Mouse (Mus musculus) limb, embryonic 12.5 days (tissue): ENCODE data around the gene Agrp. TPM values are rescaled to one million over a fixed set of nuclear protein-coding genes. Genes with fewer than 3 reads are reported as not detected.

Source experiments
- ATAC-seq: fragments of 200-750 bp; cut with Nextera tagmentation; 2 replicates; pipeline ENCODE4 v1.8.0; 2017; ENCODE audit warnings: low read depth, moderate TSS enrichment; ENCODE audit not compliant: insufficient number of reproducible peaks, insufficient read depth, low FRiP score, low TSS enrichment
- H3K27ac ChIP-seq: fragments of 300-500 bp; sonication (generic); 2 replicates; pipeline ENCODE4 v1.5.1; 2016; ENCODE audit warnings: mild to moderate bottlenecking, moderate library complexity
- H3K27me3 ChIP-seq: fragments of 300-500 bp; sonication (generic); 2 replicates; pipeline ENCODE4 v1.6.1; 2016; ENCODE audit warnings: mild to moderate bottlenecking, moderate library complexity
- H3K36me3 ChIP-seq: fragments of 300-500 bp; sonication (generic); 2 replicates; pipeline ENCODE4 v1.6.1; 2016; ENCODE audit warnings: mild to moderate bottlenecking, moderate library complexity
- H3K4me1 ChIP-seq: fragments of 300-500 bp; sonication (generic); replicated peaks from 2 replicates; pipeline ENCODE4 v1.6.1; 2016
- H3K4me2 ChIP-seq: fragments of 300-500 bp; sonication (generic); 2 replicates; pipeline ENCODE4 v1.6.1; 2016; ENCODE audit warnings: mild to moderate bottlenecking, moderate library complexity
- H3K4me3 ChIP-seq: fragments of 300-500 bp; sonication (generic); replicated peaks from 2 replicates; pipeline ENCODE4 v1.5.1; 2016; ENCODE audit warnings: mild to moderate bottlenecking
- H3K9ac ChIP-seq: fragments of 300-500 bp; sonication (generic); replicated peaks from 2 replicates; pipeline ENCODE4 v1.6.1; 2016; ENCODE audit warnings: mild to moderate bottlenecking, moderate library complexity
- H3K9me3 ChIP-seq: fragments of 300-500 bp; sonication (generic); 2 replicates; pipeline ENCODE4 v1.6.1; 2016; ENCODE audit warnings: mild to moderate bottlenecking, moderate library complexity
- WGBS: fragments of 180-500 bp; shearing (Covaris S2); methylation state at CpG from one replicate; pipeline ENCODE4 v1.1.7; 2016; 5-methylcytosine and 5-hydroxymethylcytosine counted together
- polyA plus RNA-seq: library from polyadenylated mRNA; unstranded; fragments of >200 nt; fragmentation: Nextera tagmentation; extraction: Ambion mirVana; gene quantifications from 2 replicates; pipeline ENCODE4 v1.2.1, GENCODE M21; 2016

Agrp gene
- polyA plus RNA-seq, 1 experiment from 2014 or later: 0.97 TPM

DNA sequence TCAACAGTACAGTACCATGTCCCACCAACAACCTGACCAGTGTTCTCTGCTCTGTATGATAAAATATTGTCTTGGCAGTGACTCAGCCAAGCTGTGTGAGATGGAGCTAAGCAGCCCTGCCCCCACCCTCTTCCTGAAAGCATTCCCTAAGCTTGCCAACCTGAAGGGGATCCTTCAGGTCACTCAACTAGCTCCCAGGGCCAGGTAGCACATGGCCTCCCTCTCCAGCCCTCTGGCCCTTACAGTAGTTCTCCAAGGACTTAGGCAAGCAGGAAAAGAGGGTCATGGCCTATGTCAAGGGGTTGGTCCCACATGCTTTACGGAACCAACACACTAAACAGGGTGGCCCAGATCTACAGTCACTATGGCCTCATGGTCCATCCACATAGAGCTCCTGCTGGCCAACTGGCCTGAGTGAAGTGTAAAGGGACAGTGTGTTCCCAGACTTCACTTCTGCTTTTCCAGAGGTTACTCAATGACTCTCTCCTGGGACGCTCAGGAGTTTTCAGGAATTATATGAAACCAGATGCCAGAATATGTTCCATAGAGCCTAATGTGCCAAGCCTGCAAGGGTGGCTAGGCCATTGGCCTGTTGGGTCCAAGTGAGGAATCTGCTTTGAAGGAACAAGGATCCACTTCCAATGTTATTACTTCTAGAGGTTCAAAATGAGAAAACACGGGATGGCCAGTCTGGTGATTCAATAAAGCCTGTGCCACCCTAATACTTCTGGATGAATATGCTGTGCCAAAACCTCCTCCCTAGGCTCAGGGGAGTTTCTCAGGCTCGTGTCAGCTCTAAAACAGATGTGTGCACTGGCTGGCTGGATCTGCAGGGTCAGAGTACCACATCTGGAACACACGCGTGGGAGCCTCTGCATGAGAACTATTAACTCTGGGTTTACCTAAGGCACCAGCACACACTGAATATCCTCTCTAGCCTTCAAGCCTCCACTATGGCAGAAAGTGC is 90.5 kb downstream of the Agrp start:
- 58% methylated on average over 6 of the region's 6 CpGs for WGBS
- Histone ChIP-seq H3K27ac (no peak overlapping the region; the same call in 1 of the 2 replicates), H3K4me2 (no peak overlapping the region), H3K27me3 (no peaks in the 10 kb centered on the region), H3K4me3 (no peak overlapping the region), H3K36me3 (peaks cover 5% of the 10 kb centered on the region; the same call in 1 of the 2 replicates), H3K4me1 (peaks cover 15% of the 10 kb centered on the region), H3K9ac (no peak overlapping the region), H3K9me3 (no peaks in the 10 kb centered on the region)
- ATAC-seq: no peak

- WGBS: 82% methylated on average over 3 of the region's 3 CpGs
- Histone ChIP-seq H3K9me3 (no peaks in the 10 kb centered on the region), H3K9ac (no peak overlapping the region), H3K36me3 (peaks cover 6% of the 10 kb centered on the region; the same call in 1 of the 2 replicates), H3K4me2 (no peak overlapping the region), H3K27me3 (no peaks in the 10 kb centered on the region), H3K4me3 (no peak overlapping the region), H3K27ac (no peak overlapping the region), H3K4me1 (peaks cover 15% of the 10 kb centered on the region)
- ATAC-seq: no peak
Observed at GRCm38 (mm10) chr8:105545249-105545648, 91.9 kb downstream of the Agrp start.

GRCm38 (mm10) chr8:105544544-105545205 is 92.5 kb downstream of the Agrp start:
- 57% methylated on average over 7 of the region's 7 CpGs for WGBS
- Histone ChIP-seq H3K9me3 (no peaks in the 10 kb centered on the region), H3K4me3 (no peak overlapping the region), H3K27ac (no peak overlapping the region), H3K4me1 (peaks cover 15% of the 10 kb centered on the region), H3K9ac (no peak overlapping the region), H3K4me2 (no peak overlapping the region), H3K27me3 (no peaks in the 10 kb centered on the region), H3K36me3 (peaks cover 6% of the 10 kb centered on the region; the same call in 1 of the 2 replicates)
- no peak for ATAC-seq

- no peak overlapping the region for H3K4me2 ChIP-seq
Observed at GRCm38 (mm10) chr8:105543703-105544102, 93.5 kb downstream of the Agrp start.

DNA sequence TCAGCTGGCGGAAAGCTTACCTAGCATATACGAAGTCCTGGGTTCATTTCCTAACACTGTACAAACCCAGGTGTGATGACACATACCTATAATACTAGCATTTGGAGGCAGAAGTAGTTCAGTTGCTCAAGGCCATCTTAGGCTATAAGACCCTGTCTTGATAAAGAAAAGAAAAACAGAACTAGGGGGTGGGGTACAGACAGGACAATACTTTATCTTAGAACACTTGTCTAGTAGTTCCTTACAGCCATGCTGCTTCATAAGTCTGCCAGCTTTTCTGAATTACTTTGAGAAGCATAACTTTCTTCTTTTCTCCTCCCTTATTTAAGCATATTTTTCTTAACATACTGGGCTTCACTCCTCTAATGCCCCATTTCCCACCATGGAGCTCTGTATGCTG is 94.4 kb downstream of the Agrp start:
- Histone ChIP-seq H3K4me1 (peaks cover 15% of the 10 kb centered on the region), H3K9me3 (no peaks in the 10 kb centered on the region), H3K9ac (no peak overlapping the region), H3K27me3 (no peaks in the 10 kb centered on the region), H3K4me3 (no peak overlapping the region), H3K27ac (no peak overlapping the region), H3K36me3 (peaks cover 23% of the 10 kb centered on the region), H3K4me2 (no peak overlapping the region)
- 90% methylated on average over 2 of the region's 2 CpGs for WGBS
- no peak for ATAC-seq

More at GRCm38 (mm10) chr8:105543703-105544102, 93.5 kb downstream of the Agrp start:
- H3K4me1 ChIP-seq: peaks cover 15% of the 10 kb centered on the region
- no peak for ATAC-seq
- 51% methylated on average over 1 of the region's 1 CpGs for WGBS
- H3K4me3 ChIP-seq: no peak overlapping the region
- H3K27me3 ChIP-seq: no peaks in the 10 kb centered on the region
- no peak overlapping the region for H3K9ac ChIP-seq
- H3K36me3 ChIP-seq: peaks cover 14% of the 10 kb centered on the region; the same call in 1 of the 2 replicates
- H3K27ac ChIP-seq: no peak overlapping the region
- no peaks in the 10 kb centered on the region for H3K9me3 ChIP-seq

GRCm38 (mm10) chr8:105542032-105542656 is 95.0 kb downstream of the Agrp start:
- H3K4me3 ChIP-seq: no peak overlapping the region
- peaks cover 30% of the 10 kb centered on the region for H3K36me3 ChIP-seq
- no peaks in the 10 kb centered on the region for H3K27me3 ChIP-seq
- H3K27ac ChIP-seq: no peak overlapping the region
- H3K4me1 ChIP-seq: peaks cover 13% of the 10 kb centered on the region
- H3K4me2 ChIP-seq: no peak overlapping the region
- ATAC-seq: no peak
- no peak overlapping the region for H3K9ac ChIP-seq
- H3K9me3 ChIP-seq: no peaks in the 10 kb centered on the region
- WGBS: 85% methylated on average over 3 of the region's 3 CpGs

DNA sequence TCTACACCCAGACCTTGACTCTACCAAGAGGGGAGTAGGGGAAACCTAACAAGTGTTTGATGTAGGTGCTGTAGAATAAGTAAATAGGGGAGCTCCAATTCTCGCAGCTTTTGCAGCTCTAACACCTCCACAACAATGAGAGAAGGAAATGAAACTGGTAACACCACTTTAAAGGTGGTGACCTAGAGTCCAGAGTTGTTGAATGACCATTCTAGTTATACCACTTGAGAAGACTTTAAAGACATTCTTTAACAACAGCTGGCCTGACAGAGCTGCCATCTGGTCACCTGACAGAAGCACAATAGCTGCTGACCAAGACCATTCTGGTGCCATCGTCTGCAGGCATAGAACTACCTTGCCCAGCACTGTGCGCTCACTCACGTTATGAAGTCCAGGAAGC is 98.3 kb downstream of the Agrp start:
- H3K4me2 ChIP-seq: no peak overlapping the region
- no peak overlapping the region for H3K27ac ChIP-seq
- WGBS: 84% methylated on average over 4 of the region's 4 CpGs
- H3K9me3 ChIP-seq: no peaks in the 10 kb centered on the region
- H3K9ac ChIP-seq: no peak overlapping the region
- no peak for ATAC-seq
- H3K4me3 ChIP-seq: no peak overlapping the region
- H3K36me3 ChIP-seq: peaks cover 50% of the 10 kb centered on the region
- H3K27me3 ChIP-seq: no peaks in the 10 kb centered on the region
- H3K4me1 ChIP-seq: no peaks in the 10 kb centered on the region

DNA sequence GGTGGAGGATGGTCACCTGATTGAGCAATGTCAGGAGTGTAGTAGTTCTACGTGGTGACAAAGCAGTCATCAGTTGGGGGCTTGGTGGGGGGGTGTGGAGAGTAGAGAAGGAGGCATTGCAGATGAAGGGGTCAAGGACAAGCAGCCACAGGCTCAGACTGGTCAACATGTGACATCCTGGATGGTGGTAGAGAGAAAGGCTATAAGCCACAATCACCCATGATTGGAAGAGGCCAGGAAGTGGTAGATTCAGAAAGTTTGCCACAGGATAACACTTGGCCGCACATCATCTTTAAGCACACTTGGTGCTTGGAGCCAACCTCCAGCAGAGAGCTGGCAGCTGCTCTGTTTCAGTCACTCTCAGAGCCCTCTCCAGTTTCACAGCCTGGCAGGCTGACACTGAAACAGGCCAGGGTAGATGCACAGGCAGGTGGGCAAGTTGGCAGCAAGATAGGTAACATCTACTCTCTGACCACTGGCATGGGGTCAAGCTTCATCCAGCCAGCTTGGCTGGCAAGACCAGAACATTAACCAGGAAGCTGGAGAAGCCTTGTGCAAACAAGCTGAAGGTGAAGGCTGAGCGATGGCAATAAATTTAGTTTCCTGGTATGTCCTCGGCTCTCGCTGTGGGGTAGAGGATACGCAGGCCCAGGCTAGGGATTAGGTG is 100.0 kb downstream of the Agrp start:
- WGBS: 84% methylated on average over 6 of the region's 6 CpGs
- H3K27me3 ChIP-seq: no peaks in the 10 kb centered on the region
- H3K36me3 ChIP-seq: peaks cover 49% of the 10 kb centered on the region
- no peaks in the 10 kb centered on the region for H3K9me3 ChIP-seq
- peaks cover 7% of the 10 kb centered on the region for H3K4me1 ChIP-seq
- H3K27ac ChIP-seq: no peak overlapping the region
- no peak overlapping the region for H3K9ac ChIP-seq
- no peak overlapping the region for H3K4me2 ChIP-seq
- ATAC-seq: no peak
- no peak overlapping the region for H3K4me3 ChIP-seq

DNA sequence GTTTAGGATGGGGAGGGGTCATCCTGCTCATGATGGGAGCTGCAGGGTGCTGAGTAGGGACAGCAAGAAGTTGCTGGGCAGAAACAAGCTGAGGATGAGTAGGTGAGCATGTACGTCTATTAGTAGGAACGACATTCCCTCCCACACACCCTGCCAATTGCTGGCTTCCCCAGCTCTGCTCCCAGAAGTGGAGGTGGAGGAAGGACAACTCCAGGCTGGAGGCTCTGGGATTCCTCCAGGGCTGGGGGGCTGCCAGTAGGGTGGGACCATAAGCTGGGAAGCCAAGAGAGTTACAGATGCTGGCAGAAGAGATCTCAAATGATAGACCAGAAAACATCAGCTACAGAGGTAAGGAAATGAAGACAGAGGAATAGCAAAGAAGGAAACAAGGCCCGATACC is 100.6 kb downstream of the Agrp start:
- H3K27me3 ChIP-seq: no peaks in the 10 kb centered on the region
- no peak overlapping the region for H3K4me3 ChIP-seq
- H3K9ac ChIP-seq: no peak overlapping the region
- 93% methylated on average over 3 of the region's 3 CpGs for WGBS
- H3K36me3 ChIP-seq: peaks cover 44% of the 10 kb centered on the region
- no peaks in the 10 kb centered on the region for H3K9me3 ChIP-seq
- H3K4me1 ChIP-seq: peaks cover 7% of the 10 kb centered on the region
- no peak overlapping the region for H3K4me2 ChIP-seq
- H3K27ac ChIP-seq: no peak overlapping the region
- ATAC-seq: no peak

DNA sequence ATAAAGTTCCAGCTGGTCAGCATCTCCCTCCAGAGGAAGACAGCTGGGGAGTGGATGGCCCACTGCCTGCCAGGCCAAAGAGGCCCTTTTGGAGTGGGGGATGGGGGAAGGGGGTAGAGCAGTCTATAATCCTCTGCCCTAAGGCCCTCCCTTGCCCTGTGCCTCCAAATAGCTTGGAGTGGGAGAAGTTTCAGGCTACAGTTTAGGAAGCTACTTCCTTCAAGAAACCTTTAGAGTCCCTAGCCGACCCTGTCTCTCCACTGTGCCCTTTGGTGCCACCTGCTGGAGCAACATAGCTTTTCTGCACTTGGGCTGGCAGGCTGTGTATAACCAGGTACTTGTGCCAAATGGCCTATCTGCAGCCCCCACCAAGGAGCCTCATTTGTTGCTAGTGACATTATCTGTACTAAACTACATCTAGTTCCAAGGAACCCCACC is 103.3 kb downstream of the Agrp start:
- Histone ChIP-seq H3K4me2 (no peak overlapping the region), H3K27me3 (no peaks in the 10 kb centered on the region), H3K36me3 (peaks cover 52% of the 10 kb centered on the region), H3K9ac (no peak overlapping the region), H3K27ac (peak overlapping the region; percentile 70), H3K4me1 (peaks cover 9% of the 10 kb centered on the region), H3K9me3 (no peaks in the 10 kb centered on the region), H3K4me3 (no peak overlapping the region)
- WGBS: 0% methylated on average over 1 of the region's 1 CpGs
- ATAC-seq: peak; percentile 50; the same call in 1 of the 2 replicates
